Mouse (Mus musculus) bone marrow macrophage, adult 2 months (primary cell): Measurements from ENCODE around the gene Casp3.

ENCODE experiments used
- CTCF ChIP-seq: IDR thresholded peaks from 2 replicates; pipeline ENCODE4 v1.5.1; 2012; ENCODE audit warnings: low read depth, mild to moderate bottlenecking, low read length, moderate library complexity
- POLR2A ChIP-seq: IDR thresholded peaks from 2 replicates; pipeline ENCODE4 v1.6.1; 2012; ENCODE audit warnings: mild to moderate bottlenecking, low read depth, low read length, borderline replicate concordance

DNA sequence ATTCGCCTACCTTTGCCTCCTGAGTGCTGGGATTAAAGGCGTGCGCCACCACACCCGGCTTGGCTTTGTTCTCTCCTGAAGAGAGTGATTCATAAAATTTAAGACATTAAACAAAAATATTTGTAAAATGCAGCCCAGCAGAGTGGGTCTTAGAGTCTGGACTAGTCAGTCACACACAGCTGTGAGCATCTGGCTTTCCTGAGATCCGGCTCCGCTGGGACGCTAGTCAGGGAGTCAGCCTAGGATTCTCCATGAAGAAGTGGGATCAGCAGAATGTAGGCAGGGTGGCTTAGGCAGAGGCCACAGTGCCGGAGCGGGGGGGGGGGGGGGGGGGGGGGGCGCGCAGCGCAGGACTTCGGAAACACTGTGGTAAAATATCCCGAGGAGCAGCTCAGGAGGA lies 46.4 kb upstream of the Casp3 start:
- TF ChIP-seq CTCF (no peak), POLR2A (no peak)
